Mouse (Mus musculus): ENCODE measurements around the gene Gm128. TPM values are rescaled to one million over a fixed set of nuclear protein-coding genes. Genes with fewer than 3 reads are reported as not detected.

Gm128 gene
- polyA plus RNA-seq, 1 experiment from 2014 or later = not detected

DNA sequence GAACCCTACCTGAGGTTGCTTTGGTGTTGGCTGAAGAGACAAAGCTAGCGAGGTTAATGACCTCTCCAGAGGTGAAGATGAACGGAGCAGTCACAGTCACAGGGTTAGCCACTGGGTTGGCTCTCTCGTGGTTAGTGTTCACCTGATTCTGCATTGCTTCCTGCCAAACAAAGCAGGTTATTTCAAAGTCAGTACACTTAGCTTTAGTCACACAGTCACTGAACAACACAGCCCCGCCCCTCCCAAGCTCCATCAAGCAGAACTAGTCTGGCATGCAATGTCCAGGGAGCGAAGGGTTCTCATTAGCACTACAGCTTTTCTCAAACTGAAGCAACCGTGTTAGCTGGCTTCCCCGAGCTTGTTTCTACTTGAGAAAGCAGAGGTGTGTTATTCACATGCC, 41.3 kb downstream of the Gm128 start:
- no peak overlapping the region for H3K4me2 ChIP-seq (ENCODE audit: low read length)
- no peak overlapping the region for H3K9ac ChIP-seq (ENCODE audit: low read length)
- no peaks in the 10 kb centered on the region for H3K4me1 ChIP-seq (ENCODE audit: control insufficient read depth, insufficient read depth, low read length)
- 75% methylated on average over 7 of the region's 7 CpGs for WGBS
- peaks cover 84% of the 10 kb centered on the region for H3K36me3 ChIP-seq (ENCODE audit: control insufficient read depth, insufficient read depth, low read length)
- ATAC-seq (no peak), DNase-seq (ENCODE audit: low spot score) (no peak)
- H3K9me3 ChIP-seq (replicated peaks; ENCODE audit: control insufficient read depth, low read length) = no peaks in the 10 kb centered on the region
- no peak overlapping the region for H3K27ac ChIP-seq (ENCODE audit: low read depth, low read length)
- no peaks in the 10 kb centered on the region for H3K27me3 ChIP-seq (replicated peaks; ENCODE audit: control insufficient read depth, insufficient read depth, low read length)
- no peak overlapping the region for H3K4me3 ChIP-seq (ENCODE audit: low read depth, low read length)

DNA sequence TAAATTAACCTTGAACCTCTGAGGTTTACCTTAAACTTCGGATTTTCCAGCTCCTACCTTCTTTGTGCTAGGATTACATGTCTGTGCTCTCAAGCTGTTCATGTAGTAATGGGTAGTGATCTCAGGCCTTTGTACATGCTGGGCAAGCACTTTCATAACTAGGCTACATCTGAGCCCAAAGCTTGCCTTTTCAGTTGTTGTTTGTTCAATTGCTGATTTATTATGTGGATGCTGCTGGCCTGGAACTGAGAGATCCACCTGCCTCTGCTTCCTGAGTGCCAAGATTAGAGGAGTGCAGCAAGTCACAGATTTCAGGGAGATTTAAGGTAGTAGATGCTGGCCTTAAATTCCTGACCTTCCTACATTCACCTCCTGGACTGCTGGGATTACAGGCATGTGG, 42.3 kb downstream of the Gm128 start:
- H3K4me3 ChIP-seq (ENCODE audit: low read depth, low read length) = no peak overlapping the region
- H3K4me1 ChIP-seq (ENCODE audit: control insufficient read depth, insufficient read depth, low read length) = no peaks in the 10 kb centered on the region
- H3K4me2 ChIP-seq (ENCODE audit: low read length) = no peak overlapping the region
- 87% methylated on average over 1 of the region's 1 CpGs for WGBS
- H3K27ac ChIP-seq (ENCODE audit: low read depth, low read length) = no peak overlapping the region
- H3K27me3 ChIP-seq (replicated peaks; ENCODE audit: control insufficient read depth, insufficient read depth, low read length) = no peaks in the 10 kb centered on the region
- H3K36me3 ChIP-seq (ENCODE audit: control insufficient read depth, insufficient read depth, low read length) = peaks cover 85% of the 10 kb centered on the region
- DNase-seq (ENCODE audit: low spot score) (no peak), ATAC-seq (no peak)
- no peaks in the 10 kb centered on the region for H3K9me3 ChIP-seq (replicated peaks; ENCODE audit: control insufficient read depth, low read length)
- H3K9ac ChIP-seq (ENCODE audit: low read length) = no peak overlapping the region

- Histone ChIP-seq H3K9ac (ENCODE audit: low read length) (no peak overlapping the region), H3K4me1 (ENCODE audit: control insufficient read depth, insufficient read depth, low read length) (no peaks in the 10 kb centered on the region), H3K4me2 (ENCODE audit: low read length) (no peak overlapping the region), H3K27me3 (replicated peaks; ENCODE audit: control insufficient read depth, insufficient read depth, low read length) (no peaks in the 10 kb centered on the region), H3K36me3 (ENCODE audit: control insufficient read depth, insufficient read depth, low read length) (peaks cover 62% of the 10 kb centered on the region), H3K9me3 (replicated peaks; ENCODE audit: control insufficient read depth, low read length) (no peaks in the 10 kb centered on the region), H3K27ac (ENCODE audit: low read depth, low read length) (no peak overlapping the region), H3K4me3 (ENCODE audit: low read depth, low read length) (no peak overlapping the region)
- WGBS = 85% methylated on average over 2 of the region's 2 CpGs
- no peak for ATAC-seq
- no peak for DNase-seq (ENCODE audit: low spot score)
Observed at GRCm38 (mm10) chr3:95195772-95196171, 45.6 kb downstream of the Gm128 start.

DNA sequence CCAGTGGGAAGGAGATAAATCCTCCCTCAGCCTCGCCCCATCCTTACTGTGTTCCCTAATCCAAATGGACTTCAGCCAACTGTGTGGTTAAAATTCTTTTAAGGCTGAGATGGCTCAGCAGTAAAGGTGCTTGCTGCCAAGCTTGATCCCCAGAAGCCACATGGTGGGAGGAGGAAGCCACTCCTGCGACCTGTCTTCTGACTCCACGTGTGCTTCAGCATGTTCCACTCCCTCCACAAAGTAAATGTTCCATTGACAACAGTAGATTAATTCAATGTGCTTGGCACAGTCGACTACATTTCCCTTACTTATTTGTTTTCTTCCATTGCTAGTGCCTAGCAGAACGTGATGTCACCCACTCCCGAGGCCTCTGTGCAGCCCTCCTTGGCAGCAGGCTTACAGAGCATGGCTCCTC, 46.7 kb downstream of the Gm128 start:
- Histone ChIP-seq H3K9me3 (replicated peaks; ENCODE audit: control insufficient read depth, low read length) (no peaks in the 10 kb centered on the region), H3K4me2 (ENCODE audit: low read length) (no peak overlapping the region), H3K36me3 (ENCODE audit: control insufficient read depth, insufficient read depth, low read length) (peaks cover 62% of the 10 kb centered on the region), H3K27me3 (replicated peaks; ENCODE audit: control insufficient read depth, insufficient read depth, low read length) (no peaks in the 10 kb centered on the region), H3K4me1 (ENCODE audit: control insufficient read depth, insufficient read depth, low read length) (no peaks in the 10 kb centered on the region), H3K4me3 (ENCODE audit: low read depth, low read length) (no peak overlapping the region), H3K9ac (ENCODE audit: low read length) (no peak overlapping the region), H3K27ac (ENCODE audit: low read depth, low read length) (no peak overlapping the region)
- DNase-seq (ENCODE audit: low spot score) = no peak
- ATAC-seq = no peak
- 76% methylated on average over 6 of the region's 6 CpGs for WGBS

Other genes with a start within 250 kb of the Gm128 start
- gene Zfp687, start 226.2 kb downstream of the Gm128 start, polyA plus RNA-seq (2014; fragmentation: Nextera tagmentation; extraction: Ambion mirVana) = 16.4 and 21.8 TPM in 2 replicates
- gene Psmd4, start 199.0 kb downstream of the Gm128 start, polyA plus RNA-seq (2014; fragmentation: Nextera tagmentation; extraction: Ambion mirVana) = 293 and 334 TPM in 2 replicates
- gene Pip5k1a, start 134.7 kb downstream of the Gm128 start, polyA plus RNA-seq (2014; fragmentation: Nextera tagmentation; extraction: Ambion mirVana) = 14.2 and 16.4 TPM in 2 replicates
- gene Vps72, start 130.6 kb downstream of the Gm128 start, polyA plus RNA-seq (2014; fragmentation: Nextera tagmentation; extraction: Ambion mirVana) = 225 and 235 TPM in 2 replicates
- 0.55 and 0.83 TPM in 2 replicates for gene Tmod4, start 117.1 kb downstream of the Gm128 start, polyA plus RNA-seq (2014; fragmentation: Nextera tagmentation; extraction: Ambion mirVana)
- 99.6 and 107 TPM in 2 replicates for gene Scnm1, start 107.6 kb downstream of the Gm128 start, polyA plus RNA-seq (2014; fragmentation: Nextera tagmentation; extraction: Ambion mirVana)
- 31.4 and 31.8 TPM in 2 replicates for gene Lysmd1, start 107.5 kb downstream of the Gm128 start, polyA plus RNA-seq (2014; fragmentation: Nextera tagmentation; extraction: Ambion mirVana)
- 2.6 and 2.9 TPM in 2 replicates for gene Tnfaip8l2, start 99.2 kb downstream of the Gm128 start, polyA plus RNA-seq (2014; fragmentation: Nextera tagmentation; extraction: Ambion mirVana)
- 22.8 and 25.2 TPM in 2 replicates for gene Sema6c, start 81.1 kb downstream of the Gm128 start, polyA plus RNA-seq (2014; fragmentation: Nextera tagmentation; extraction: Ambion mirVana)
- 4.0 and 4.3 TPM in 2 replicates for gene Gabpb2, start 23.7 kb downstream of the Gm128 start, polyA plus RNA-seq (2014; fragmentation: Nextera tagmentation; extraction: Ambion mirVana)
- 99.4 and 99.7 TPM in 2 replicates for gene Cdc42se1, start 12.9 kb downstream of the Gm128 start, polyA plus RNA-seq (2014; fragmentation: Nextera tagmentation; extraction: Ambion mirVana)
- 444 and 548 TPM in 2 replicates for gene Mllt11, start 9.4 kb downstream of the Gm128 start, polyA plus RNA-seq (2014; fragmentation: Nextera tagmentation; extraction: Ambion mirVana)
- gene Bnipl, start 9.6 kb upstream of the Gm128 start, polyA plus RNA-seq (2014; fragmentation: Nextera tagmentation; extraction: Ambion mirVana) = not detected in 2 replicates
- 48.6 and 50.7 TPM in 2 replicates for gene Mindy1, start 39.7 kb upstream of the Gm128 start, polyA plus RNA-seq (2014; fragmentation: Nextera tagmentation; extraction: Ambion mirVana)
- 40.7 and 42.7 TPM in 2 replicates for gene Prune1, start 40.5 kb upstream of the Gm128 start, polyA plus RNA-seq (2014; fragmentation: Nextera tagmentation; extraction: Ambion mirVana)
- 0.27 and 0.64 TPM in 2 replicates for gene Anxa9, start 65.6 kb upstream of the Gm128 start, polyA plus RNA-seq (2014; fragmentation: Nextera tagmentation; extraction: Ambion mirVana)
- gene Cers2, start 73.2 kb upstream of the Gm128 start, polyA plus RNA-seq (2014; fragmentation: Nextera tagmentation; extraction: Ambion mirVana) = 75.8 and 91.8 TPM in 2 replicates
- 42.2 and 48.9 TPM in 2 replicates for gene Setdb1, start 115.6 kb upstream of the Gm128 start, polyA plus RNA-seq (2014; fragmentation: Nextera tagmentation; extraction: Ambion mirVana)
- not detected in 2 replicates for gene 4930558C23Rik, start 161.2 kb upstream of the Gm128 start, polyA plus RNA-seq (2014; fragmentation: Nextera tagmentation; extraction: Ambion mirVana)
- 9.0 and 12.5 TPM in 2 replicates for gene Arnt, start 192.8 kb upstream of the Gm128 start, polyA plus RNA-seq (2014; fragmentation: Nextera tagmentation; extraction: Ambion mirVana)